Mouse (Mus musculus): ENCODE data around the gene Ankrd13c. TPM values are rescaled to one million over a fixed set of nuclear protein-coding genes. Genes with fewer than 3 reads are reported as not detected.

The Ankrd13c gene
- total RNA-seq (2014; rRNA removed) (31.6 and 40.5 TPM in 2 replicates), polyA plus RNA-seq (2015; fragmentation: Nextera tagmentation; extraction: Ambion mirVana) (21.0 and 26.2 TPM in 2 replicates)

- Histone ChIP-seq H3K4me1 (ENCODE audit: insufficient read depth, low read length) (peaks cover 8% of the 10 kb centered on the region; the same call in 1 of the 2 replicates), H3K27ac (ENCODE audit: low read depth, low read length) (peak within 1 kb of the TSS; percentile 99), H3K9me3 (ENCODE audit: low read length) (no peaks in the 10 kb centered on the region), H3K36me3 (ENCODE audit: insufficient read depth, low read length) (no peaks in the 10 kb centered on the region), H3K4me3 (ENCODE audit: low read depth, low read length) (peak within 1 kb of the TSS; percentile 99), H3K27me3 (ENCODE audit: insufficient read depth, low read length) (no peaks in the 10 kb centered on the region), H3K4me2 (ENCODE audit: low read depth, low read length, poor library complexity, severe bottlenecking) (peak within 1 kb of the TSS; percentile 77), H3K9ac (replicated peaks; ENCODE audit: low read length, poor library complexity, severe bottlenecking) (peak within 1 kb of the TSS; percentile 93)
- TF ChIP-seq CTCF (IDR thresholded peaks at IDR 0.05) = no peak
- whole genome bisulfite sequencing = under 1% methylated on average over 45 of the region's 45 CpGs
- peak; percentile 95 for DNase-seq (ENCODE audit: low spot score)
- peak; percentile 99 for ATAC-seq (ENCODE audit: low FRiP score)
These were observed at the start of gene Ankrd13c for GRCm38 (mm10) chr3:157946843-157947358. Ankrd13c (plus strand) TSS chr3:157947239.

DNA sequence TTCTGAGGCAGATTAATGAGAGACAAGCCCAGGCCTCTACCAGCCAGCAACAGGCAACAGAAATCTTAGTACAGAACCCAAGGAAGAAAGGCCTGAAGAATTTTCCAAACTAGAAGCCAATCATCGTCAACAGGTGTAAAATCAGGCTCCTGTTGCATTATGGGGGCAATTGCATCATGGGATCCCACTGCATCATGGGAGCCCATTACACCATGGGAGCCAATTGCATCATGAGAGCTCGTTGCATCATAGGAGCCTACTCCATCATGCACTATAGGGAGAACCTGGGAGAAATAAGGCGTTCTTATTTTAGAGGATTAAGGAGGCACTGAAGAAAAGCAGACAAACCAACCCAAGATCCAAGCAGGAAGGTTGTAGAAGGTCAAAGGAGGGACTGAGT lies 49.4 kb upstream of the Ankrd13c start:
- H3K4me2 ChIP-seq (ENCODE audit: low read depth, low read length, poor library complexity, severe bottlenecking) = no peak overlapping the region
- DNase-seq (ENCODE audit: low spot score) = no peak
- WGBS = 80% methylated on average over 3 of the region's 3 CpGs
- no peaks in the 10 kb centered on the region for H3K27me3 ChIP-seq (ENCODE audit: insufficient read depth, low read length)
- H3K36me3 ChIP-seq (ENCODE audit: insufficient read depth, low read length) = no peaks in the 10 kb centered on the region
- H3K27ac ChIP-seq (ENCODE audit: low read depth, low read length) = no peak overlapping the region
- no peaks in the 10 kb centered on the region for H3K9me3 ChIP-seq (ENCODE audit: low read length)
- no peak for ATAC-seq (ENCODE audit: low FRiP score)
- H3K4me1 ChIP-seq (ENCODE audit: insufficient read depth, low read length) = no peaks in the 10 kb centered on the region
- H3K4me3 ChIP-seq (ENCODE audit: low read depth, low read length) = no peak overlapping the region
- no peak overlapping the region for H3K9ac ChIP-seq (replicated peaks; ENCODE audit: low read length, poor library complexity, severe bottlenecking)
- TF ChIP-seq CTCF (IDR thresholded peaks at IDR 0.05) = no peak

DNA sequence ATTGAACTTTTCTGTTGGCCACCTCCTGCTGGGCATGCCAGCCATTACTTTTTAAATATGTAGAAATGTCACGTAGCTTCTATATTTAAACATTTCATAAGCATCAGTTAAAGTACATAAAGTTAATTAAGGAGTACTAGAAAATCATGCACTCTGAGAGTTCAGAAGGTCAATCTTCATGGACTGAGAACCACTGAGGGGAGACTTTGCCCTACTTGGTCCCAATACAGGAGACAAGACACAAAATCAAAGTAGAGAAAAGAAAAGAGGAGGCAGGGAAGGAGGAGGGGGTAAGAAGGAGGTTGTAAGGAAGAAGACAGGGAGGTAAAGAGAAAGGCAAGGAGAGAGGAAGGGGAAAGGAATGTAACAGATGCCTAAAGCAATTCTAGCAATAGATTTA lies 47.1 kb upstream of the Ankrd13c start:
- Histone ChIP-seq H3K9ac (replicated peaks; ENCODE audit: low read length, poor library complexity, severe bottlenecking) (no peak overlapping the region), H3K27me3 (ENCODE audit: insufficient read depth, low read length) (no peaks in the 10 kb centered on the region), H3K4me1 (ENCODE audit: insufficient read depth, low read length) (no peaks in the 10 kb centered on the region), H3K36me3 (ENCODE audit: insufficient read depth, low read length) (no peaks in the 10 kb centered on the region), H3K4me2 (ENCODE audit: low read depth, low read length, poor library complexity, severe bottlenecking) (no peak overlapping the region), H3K27ac (ENCODE audit: low read depth, low read length) (no peak overlapping the region), H3K9me3 (ENCODE audit: low read length) (no peaks in the 10 kb centered on the region), H3K4me3 (ENCODE audit: low read depth, low read length) (no peak overlapping the region)
- DNase-seq (ENCODE audit: low spot score) = no peak
- TF ChIP-seq CTCF (IDR thresholded peaks at IDR 0.05) = no peak
- no peak for ATAC-seq (ENCODE audit: low FRiP score)
- WGBS = 98% methylated on average over 1 of the region's 1 CpGs

DNA sequence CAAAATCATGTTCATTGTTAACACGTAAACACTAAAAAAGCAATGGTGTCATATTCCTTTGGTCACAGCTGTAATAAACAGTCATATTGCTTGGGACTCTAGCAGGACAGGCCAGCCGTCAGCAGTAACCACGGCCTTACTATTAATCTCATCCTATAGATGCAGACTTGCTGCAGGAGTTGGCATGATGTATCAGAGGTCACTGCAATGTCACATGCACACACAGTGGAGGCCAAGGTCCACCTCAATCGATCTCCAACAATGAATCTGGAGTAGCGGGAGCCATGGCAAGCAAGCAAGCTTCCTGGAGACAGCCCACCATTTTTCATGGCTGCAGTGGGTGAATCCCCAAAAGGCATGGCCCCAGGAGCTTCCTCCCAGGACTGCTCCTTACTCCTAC lies 45.3 kb upstream of the Ankrd13c start:
- 97% methylated on average over 5 of the region's 5 CpGs for WGBS
- DNase-seq (ENCODE audit: low spot score) = no peak
- no peaks in the 10 kb centered on the region for H3K9me3 ChIP-seq (ENCODE audit: low read length)
- H3K27ac ChIP-seq (ENCODE audit: low read depth, low read length) = no peak overlapping the region
- H3K4me1 ChIP-seq (ENCODE audit: insufficient read depth, low read length) = no peaks in the 10 kb centered on the region
- no peak for TF ChIP-seq CTCF (IDR thresholded peaks at IDR 0.05)
- no peaks in the 10 kb centered on the region for H3K27me3 ChIP-seq (ENCODE audit: insufficient read depth, low read length)
- ATAC-seq (ENCODE audit: low FRiP score) = no peak
- H3K4me2 ChIP-seq (ENCODE audit: low read depth, low read length, poor library complexity, severe bottlenecking) = no peak overlapping the region
- H3K4me3 ChIP-seq (ENCODE audit: low read depth, low read length) = no peak overlapping the region
- H3K36me3 ChIP-seq (ENCODE audit: insufficient read depth, low read length) = no peaks in the 10 kb centered on the region
- no peak overlapping the region for H3K9ac ChIP-seq (replicated peaks; ENCODE audit: low read length, poor library complexity, severe bottlenecking)

GRCm38 (mm10) chr3:157908166-157908565 lies 38.9 kb upstream of the Ankrd13c start:
- no peaks in the 10 kb centered on the region for H3K36me3 ChIP-seq (ENCODE audit: insufficient read depth, low read length)
- 77% methylated on average over 3 of the region's 3 CpGs for WGBS
- no peak for ATAC-seq (ENCODE audit: low FRiP score)
- H3K4me3 ChIP-seq (ENCODE audit: low read depth, low read length) = no peak overlapping the region
- no peaks in the 10 kb centered on the region for H3K4me1 ChIP-seq (ENCODE audit: insufficient read depth, low read length)
- no peak overlapping the region for H3K4me2 ChIP-seq (ENCODE audit: low read depth, low read length, poor library complexity, severe bottlenecking)
- TF ChIP-seq CTCF (IDR thresholded peaks at IDR 0.05) = no peak
- H3K27me3 ChIP-seq (ENCODE audit: insufficient read depth, low read length) = no peaks in the 10 kb centered on the region
- no peaks in the 10 kb centered on the region for H3K9me3 ChIP-seq (ENCODE audit: low read length)
- H3K9ac ChIP-seq (replicated peaks; ENCODE audit: low read length, poor library complexity, severe bottlenecking) = no peak overlapping the region
- H3K27ac ChIP-seq (ENCODE audit: low read depth, low read length) = no peak overlapping the region
- no peak for DNase-seq (ENCODE audit: low spot score)

- DNase-seq (ENCODE audit: low spot score) = no peak
- WGBS = 74% methylated on average over 3 of the region's 3 CpGs
- H3K27me3 ChIP-seq (ENCODE audit: insufficient read depth, low read length) = no peaks in the 10 kb centered on the region
- no peaks in the 10 kb centered on the region for H3K36me3 ChIP-seq (ENCODE audit: insufficient read depth, low read length)
- no peak for TF ChIP-seq CTCF (IDR thresholded peaks at IDR 0.05)
- no peak overlapping the region for H3K4me3 ChIP-seq (ENCODE audit: low read depth, low read length)
- H3K4me1 ChIP-seq (ENCODE audit: insufficient read depth, low read length) = no peaks in the 10 kb centered on the region
- no peak for ATAC-seq (ENCODE audit: low FRiP score)
- no peak overlapping the region for H3K9ac ChIP-seq (replicated peaks; ENCODE audit: low read length, poor library complexity, severe bottlenecking)
- no peaks in the 10 kb centered on the region for H3K9me3 ChIP-seq (ENCODE audit: low read length)
- H3K27ac ChIP-seq (ENCODE audit: low read depth, low read length) = no peak overlapping the region
- no peak overlapping the region for H3K4me2 ChIP-seq (ENCODE audit: low read depth, low read length, poor library complexity, severe bottlenecking)
These were observed 36.8 kb upstream of the Ankrd13c start for GRCm38 (mm10) chr3:157910262-157910661.
